ENCODE assay signal across 8 mouse cellular contexts in genomic region chr11:95688515-95688914, GRCm38 (mm10). TPM values are rescaled to one million over a fixed set of nuclear protein-coding genes. Genes with fewer than 3 reads are reported as not detected.
DNase-seq lines count a peak whose midpoint lies in the region; ATAC-seq and TF ChIP-seq lines count a peak whose summit lies in the region.

No protein-coding gene starts in this region.

- no peaks in the 10 kb centered on the region for H3K9me3 ChIP-seq in embryonic facial prominence, embryonic 13.5 days
- no peaks in the 10 kb centered on the region for H3K9me3 ChIP-seq in intestine, embryonic 14.5 days (ENCODE audit: control insufficient read depth, low read length)
- H3K9me3 ChIP-seq in liver, embryonic 16.5 days (replicated peaks; ENCODE audit: control insufficient read depth, low read length): no peaks in the 10 kb centered on the region

- peaks cover 10% of the 10 kb centered on the region; the same call in 1 of the 2 replicates for H3K4me1 ChIP-seq in embryonic facial prominence, embryonic 13.5 days
- peaks cover 4% of the 10 kb centered on the region; the same call in 1 of the 2 replicates for H3K4me1 ChIP-seq in intestine, embryonic 14.5 days (replicated peaks; ENCODE audit: control insufficient read depth, insufficient read depth, low read length)
- H3K4me1 ChIP-seq in liver, embryonic 16.5 days (ENCODE audit: control insufficient read depth, low read depth, low read length): peaks cover 43% of the 10 kb centered on the region

- no peak for TF ChIP-seq CTCF in layer of hippocampus, adult 2 months (conservative IDR thresholded peaks at IDR 0.05)

- H3K36me3 ChIP-seq in embryonic facial prominence, embryonic 13.5 days: no peaks in the 10 kb centered on the region
- H3K36me3 ChIP-seq in intestine, embryonic 14.5 days (ENCODE audit: control insufficient read depth, insufficient read depth, low read length): no peaks in the 10 kb centered on the region
- H3K36me3 ChIP-seq in liver, embryonic 16.5 days (ENCODE audit: control insufficient read depth, insufficient read depth): no peaks in the 10 kb centered on the region

- H3K4me2 ChIP-seq in embryonic facial prominence, embryonic 13.5 days: no peak overlapping the region
- H3K4me2 ChIP-seq in intestine, embryonic 14.5 days (ENCODE audit: low read length): no peak overlapping the region
- H3K4me2 ChIP-seq in liver, embryonic 16.5 days (ENCODE audit: low read depth, low read length): peak overlapping the region; percentile 60

- peak overlapping the region; percentile 57; the same call in 1 of the 2 replicates for H3K27ac ChIP-seq in layer of hippocampus, adult 2 months
- peak overlapping the region; percentile 57; the same call in 1 of the 2 replicates for H3K27ac ChIP-seq in embryonic facial prominence, embryonic 13.5 days
- peak overlapping the region; percentile 22; the same call in 1 of the 2 replicates for H3K27ac ChIP-seq in intestine, embryonic 14.5 days (ENCODE audit: low read depth)
- H3K27ac ChIP-seq in liver, embryonic 16.5 days (ENCODE audit: low read length): peak overlapping the region; percentile 86

- H3K27me3 ChIP-seq in embryonic facial prominence, embryonic 13.5 days: no peaks in the 10 kb centered on the region
- no peaks in the 10 kb centered on the region for H3K27me3 ChIP-seq in intestine, embryonic 14.5 days (replicated peaks; ENCODE audit: control insufficient read depth, insufficient read depth, low read length)
- H3K27me3 ChIP-seq in liver, embryonic 16.5 days (ENCODE audit: control insufficient read depth, insufficient read depth, low read depth, low read length): no peaks in the 10 kb centered on the region

- 0 out of 2 replicates have a peak overlapping the region, but pooled peaks have one; percentile 11 for H3K9ac ChIP-seq in embryonic facial prominence, embryonic 13.5 days
- no peak overlapping the region for H3K9ac ChIP-seq in intestine, embryonic 14.5 days (ENCODE audit: low read length)
- peak overlapping the region; percentile 47 for H3K9ac ChIP-seq in liver, embryonic 16.5 days (ENCODE audit: low read depth, low read length)

- no peak for ATAC-seq in embryonic facial prominence, embryonic 13.5 days (ENCODE audit: insufficient number of reproducible peaks, insufficient read depth, low FRiP score, low TSS enrichment, low read depth)
- ATAC-seq in intestine, embryonic 14.5 days (replicated peaks; ENCODE audit: low FRiP score, low TSS enrichment, low read depth): no peak
- ATAC-seq in liver, embryonic 16.5 days (ENCODE audit: low read depth): peak; percentile 55

- H3K4me3 ChIP-seq in layer of hippocampus, adult 2 months: no peak overlapping the region
- H3K4me3 ChIP-seq in embryonic facial prominence, embryonic 13.5 days: no peak overlapping the region
- no peak overlapping the region for H3K4me3 ChIP-seq in intestine, embryonic 14.5 days (ENCODE audit: low read depth, low read length)
- peak overlapping the region; percentile 35 for H3K4me3 ChIP-seq in liver, embryonic 16.5 days (ENCODE audit: low read depth, low read length)

- 52% methylated on average over 6 of the region's 6 CpGs for WGBS in embryonic facial prominence, embryonic 13.5 days
- 65% methylated on average over 6 of the region's 6 CpGs for WGBS in intestine, embryonic 14.5 days
- 11% methylated on average over 6 of the region's 6 CpGs for WGBS in liver, embryonic 16.5 days (ENCODE audit: insufficient replicate concordance)

- no peak for DNase-seq in layer of hippocampus, adult 2 months (ENCODE audit: low spot score in 2 of 2)
- DNase-seq in layer of hippocampus, postnatal 36 days: no peak
- no peak for DNase-seq in intestine, embryonic 14.5 days (ENCODE audit: low spot score)
- peak; percentile 30 to 48 for DNase-seq in spleen, postnatal 14 days (ENCODE audit: low spot score in 2 of 2)
- DNase-seq in cerebellum, adult 11 months: no peak
- DNase-seq in ovary, adult 18-20 months (ENCODE audit: low spot score): no peak

RNA-seq across cellular contexts. Expression of gene Phb, which starts 21.8 kb away (rescaled TPM):
- total RNA-seq in layer of hippocampus, adult 2 months (2021): 10 to 100 TPM; 96.3 to 97.5 TPM
- total RNA-seq in layer of hippocampus, postnatal 36 days (2021): 100 to 1,000 TPM; 105 to 106 TPM
- 209 and 218 TPM in 2 replicates for polyA plus RNA-seq in embryonic facial prominence, embryonic 13.5 days (2015; fragmentation: Nextera tagmentation; extraction: Ambion mirVana)
- 300 and 305 TPM in 2 replicates for polyA plus RNA-seq in intestine, embryonic 14.5 days (2014; fragmentation: Nextera tagmentation; extraction: Ambion mirVana)
- 126 and 130 TPM in 2 replicates for polyA plus RNA-seq in liver, embryonic 16.5 days (2015; fragmentation: Nextera tagmentation; extraction: Ambion mirVana)

RNA-seq across cellular contexts. Expression of gene Zfp652, which starts 24.0 kb away (rescaled TPM):
- 10 to 100 TPM; 49.0 to 50.5 TPM for total RNA-seq in layer of hippocampus, adult 2 months (2021)
- total RNA-seq in layer of hippocampus, postnatal 36 days (2021): 10 to 100 TPM; 47.9 to 54.6 TPM
- polyA plus RNA-seq in embryonic facial prominence, embryonic 13.5 days (2015; fragmentation: Nextera tagmentation; extraction: Ambion mirVana): 24.5 and 25.3 TPM in 2 replicates
- polyA plus RNA-seq in intestine, embryonic 14.5 days (2014; fragmentation: Nextera tagmentation; extraction: Ambion mirVana): 9.2 and 9.9 TPM in 2 replicates
- 5.8 and 5.9 TPM in 2 replicates for polyA plus RNA-seq in liver, embryonic 16.5 days (2015; fragmentation: Nextera tagmentation; extraction: Ambion mirVana)

RNA-seq across cellular contexts. Expression of gene B130006D01Rik, which starts 34.9 kb away (rescaled TPM):
- 1 to 10 TPM; 1.8 to 2.3 TPM for total RNA-seq in layer of hippocampus, adult 2 months (2021)
- 1 to 10 TPM; 1.5 to 1.9 TPM for total RNA-seq in layer of hippocampus, postnatal 36 days (2021)
- 2.0 and 2.8 TPM in 2 replicates for polyA plus RNA-seq in embryonic facial prominence, embryonic 13.5 days (2015; fragmentation: Nextera tagmentation; extraction: Ambion mirVana)
- polyA plus RNA-seq in intestine, embryonic 14.5 days (2014; fragmentation: Nextera tagmentation; extraction: Ambion mirVana): 1.1 and 2.0 TPM in 2 replicates
- polyA plus RNA-seq in liver, embryonic 16.5 days (2015; fragmentation: Nextera tagmentation; extraction: Ambion mirVana): 0.30 and 0.33 TPM in 2 replicates

Comparison
In these comparisons a context has a peak if more than half of its experiments do, and no peak if none do; other contexts are left out.
1. DNase-seq: peak in spleen, postnatal 14 days (2 of 2); none in layer of hippocampus, adult 2 months (0 of 2), layer of hippocampus, postnatal 36 days (0 of 2), intestine, embryonic 14.5 days (single experiment), cerebellum, adult 11 months (single experiment) and ovary, adult 18-20 months (single experiment).
2. H3K27ac ChIP-seq: peak in every context shown above with its lines; median percentile 86 in liver, embryonic 16.5 days; 57 in layer of hippocampus, adult 2 months; 57 in embryonic facial prominence, embryonic 13.5 days; 22 in intestine, embryonic 14.5 days.